Mouse (Mus musculus) CH12.LX (cell line): ENCODE measurements around the gene Trim46. TPM values are rescaled to one million over a fixed set of nuclear protein-coding genes. Genes with fewer than 3 reads are reported as not detected.

ENCODE experiments used
- DNase-seq: peaks from one replicate; pipeline ENCODE4 v3.0.0-alpha.2; 2013; ENCODE audit errors: extremely low read depth
- H3K27ac ChIP-seq: 2 replicates; pipeline ENCODE4 v1.5.1; 2012; ENCODE audit warnings: low read depth, mild to moderate bottlenecking, control low read depth, moderate library complexity; ENCODE audit not compliant: insufficient read depth
- H3K27me3 ChIP-seq: replicated peaks from 2 replicates; pipeline ENCODE3; 2012; ENCODE audit warnings: inconsistent platforms
- H3K36me3 ChIP-seq, 2 experiments: replicated peaks in 1 of 2; 2 replicates each; pipeline versions ENCODE3 to v1.6.1; 2012; ENCODE audit warnings: inconsistent platforms in 1 of 2, low read length in 1 of 2, mild to moderate bottlenecking in 1 of 2, mixed read lengths in 1 of 2, moderate library complexity in 1 of 2; ENCODE audit not compliant: control insufficient read depth in 1 of 2, insufficient read depth in 1 of 2
- H3K4me1 ChIP-seq, 2 experiments: 2 replicates each; pipeline ENCODE4 v1.6.1; 2012; ENCODE audit warnings: inconsistent platforms in 1 of 2, moderate library complexity in 1 of 2; ENCODE audit not compliant: insufficient read depth in 2 of 2, control insufficient read depth in 1 of 2
- H3K4me2 ChIP-seq: 2 replicates; pipeline ENCODE4 v1.6.1; 2012; ENCODE audit warnings: low read depth, mild to moderate bottlenecking, control low read depth; ENCODE audit not compliant: poor library complexity, insufficient read depth, severe bottlenecking
- H3K4me3 ChIP-seq, 3 experiments: fragments of 150-350 bp in 1 of 3; sonication (generic) in 1 of 3; replicated peaks in 1 of 3; 2 replicates each; pipeline versions ENCODE3 to v1.5.1; 2011 to 2012; ENCODE audit warnings: low read depth in 2 of 3, low read length in 2 of 3, mild to moderate bottlenecking in 2 of 3, moderate library complexity in 2 of 3, control low read depth in 1 of 3, improper control_type of control experiment in 1 of 3, inconsistent platforms in 1 of 3, mixed read lengths in 1 of 3; ENCODE audit not compliant: poor library complexity in 1 of 3
- H3K79me2 ChIP-seq: replicated peaks from 2 replicates; pipeline ENCODE4 v1.6.1; 2012; ENCODE audit warnings: mild to moderate bottlenecking, moderate library complexity; ENCODE audit not compliant: control insufficient read depth, poor library complexity, insufficient read depth, severe bottlenecking; ENCODE audit errors: extremely low read depth
- H3K9ac ChIP-seq: 2 replicates; pipeline ENCODE4 v1.6.1; 2012; ENCODE audit warnings: low read depth, mild to moderate bottlenecking, control low read depth, moderate library complexity; ENCODE audit not compliant: insufficient read depth
- H3K9me3 ChIP-seq: replicated peaks from 2 replicates; pipeline ENCODE3; 2012; ENCODE audit warnings: low read length, inconsistent platforms, mixed read lengths
- BHLHE40 ChIP-seq: IDR thresholded peaks from 2 replicates; pipeline ENCODE4 v1.6.1; 2011; ENCODE audit warnings: mild to moderate bottlenecking, low read depth, low read length, improper control_type of control experiment
- CHD1 ChIP-seq: IDR thresholded peaks from 2 replicates; pipeline ENCODE4 v1.6.1; 2012; ENCODE audit warnings: low read depth, low read length, improper control_type of control experiment, inconsistent platforms
- CTCF ChIP-seq, 2 experiments: IDR thresholded peaks in 1 of 2; conservative IDR thresholded peaks in 1 of 2; 2 replicates each; pipeline ENCODE4 v1.5.1; 2011 to 2012; ENCODE audit warnings: low read depth in 2 of 2, low read length in 2 of 2, improper control_type of control experiment in 1 of 2, inconsistent platforms in 1 of 2, mild to moderate bottlenecking in 1 of 2, moderate library complexity in 1 of 2
- E2F4 ChIP-seq: IDR thresholded peaks from 2 replicates; pipeline ENCODE4 v1.6.1; 2011; ENCODE audit warnings: low read depth, low read length, improper control_type of control experiment; ENCODE audit not compliant: insufficient replicate concordance
- ELF1 ChIP-seq: IDR thresholded peaks from 2 replicates; pipeline ENCODE4 v1.6.1; 2014; ENCODE audit warnings: low read depth, mild to moderate bottlenecking, inconsistent platforms, low read length, improper control_type of control experiment
- EP300 ChIP-seq: IDR thresholded peaks from 2 replicates; pipeline ENCODE4 v1.6.1; 2011; ENCODE audit warnings: low read length, improper control_type of control experiment
- GABPA ChIP-seq: IDR thresholded peaks from 2 replicates; pipeline ENCODE4 v1.6.1; 2012; ENCODE audit warnings: low read depth, low read length, improper control_type of control experiment, inconsistent platforms; ENCODE audit not compliant: insufficient replicate concordance
- HCFC1 ChIP-seq: IDR thresholded peaks from 2 replicates; pipeline ENCODE4 v1.6.1; 2012; ENCODE audit warnings: low read depth, mild to moderate bottlenecking, inconsistent platforms, low read length, improper control_type of control experiment
- JUND ChIP-seq: conservative IDR thresholded peaks from 2 replicates; pipeline ENCODE4 v1.6.1; 2011; ENCODE audit warnings: low read depth, low read length, improper control_type of control experiment
- MAFK ChIP-seq: IDR thresholded peaks from 2 replicates; pipeline ENCODE4 v1.6.1; 2011; ENCODE audit warnings: low read length, improper control_type of control experiment; ENCODE audit not compliant: insufficient replicate concordance
- MAX ChIP-seq: IDR thresholded peaks from 2 replicates; pipeline ENCODE4 v1.6.1; 2011; ENCODE audit warnings: low read length, improper control_type of control experiment
- MAZ ChIP-seq: IDR thresholded peaks from 2 replicates; pipeline ENCODE4 v1.6.1; 2012; ENCODE audit warnings: low read depth, mild to moderate bottlenecking, inconsistent platforms, low read length, improper control_type of control experiment, moderate library complexity
- MYC ChIP-seq: IDR thresholded peaks from 2 replicates; pipeline ENCODE4 v1.6.1; 2011; ENCODE audit warnings: low read depth, mild to moderate bottlenecking, improper control_type of control experiment, low read length
- NELFE ChIP-seq: IDR thresholded peaks from 2 replicates; pipeline ENCODE4 v1.6.1; 2011; ENCODE audit warnings: low read depth, low read length, improper control_type of control experiment
- PAX5 ChIP-seq: IDR thresholded peaks from 2 replicates; pipeline ENCODE4 v1.6.1; 2012; ENCODE audit warnings: low read length, inconsistent platforms, mixed read lengths
- POLR2A ChIP-seq: IDR thresholded peaks from 2 replicates; pipeline ENCODE4 v1.6.1; 2011; ENCODE audit warnings: low read depth, mild to moderate bottlenecking, improper control_type of control experiment, low read length
- POLR2AphosphoS2 ChIP-seq: IDR thresholded peaks from 2 replicates; pipeline ENCODE4 v1.6.1; 2011; ENCODE audit warnings: low read depth, low read length, improper control_type of control experiment
- RAD21 ChIP-seq: IDR thresholded peaks from 2 replicates; pipeline ENCODE4 v1.6.1; 2011; ENCODE audit warnings: low read depth, mild to moderate bottlenecking, low read length, improper control_type of control experiment, moderate library complexity
- RCOR1 ChIP-seq: conservative IDR thresholded peaks from 2 replicates; pipeline ENCODE4 v1.6.1; 2012; ENCODE audit warnings: low read depth, mild to moderate bottlenecking, inconsistent platforms, low read length, improper control_type of control experiment
- TCF12 ChIP-seq: IDR thresholded peaks from 2 replicates; pipeline ENCODE4 v1.6.1; 2014; ENCODE audit warnings: low read depth, mild to moderate bottlenecking, inconsistent platforms, low read length, improper control_type of control experiment
- UBTF ChIP-seq: IDR thresholded peaks from 2 replicates; pipeline ENCODE4 v1.6.1; 2012; ENCODE audit warnings: low read depth, mild to moderate bottlenecking, inconsistent platforms, low read length, improper control_type of control experiment, moderate library complexity
- USF2 ChIP-seq: conservative IDR thresholded peaks from 2 replicates; pipeline ENCODE4 v1.6.1; 2011; ENCODE audit warnings: low read depth, low read length, improper control_type of control experiment
- ZKSCAN1 ChIP-seq: IDR thresholded peaks from 2 replicates; pipeline ENCODE4 v1.6.1; 2012; ENCODE audit warnings: low read depth, inconsistent platforms, low read length, improper control_type of control experiment, borderline replicate concordance
- ZNF384 ChIP-seq: IDR thresholded peaks from 2 replicates; pipeline ENCODE4 v1.6.1; 2012; ENCODE audit warnings: low read depth, low read length, improper control_type of control experiment, inconsistent platforms
- dilution Hi-C: fragments of 300-500 bp; cut with MboI; formaldehyde crosslinking; loops from 2 replicates; pipeline ENCODE4 v1.14.3; 2020; ENCODE audit warnings: low sequenced_read_pairs; ENCODE audit not compliant: extremely low pct_unique_long_range_greater_than_20kb, extremely low pct_ligation_motif_present
- in situ Hi-C: fragments of 300-500 bp; cut with MboI; formaldehyde crosslinking; loops from 3 replicates; pipeline ENCODE4 v1.14.3; 2019; ENCODE audit warnings: low sequenced_read_pairs, low pct_ligation_motif_present, low pct_unique_long_range_greater_than_20kb, mixed read lengths
- polyA plus RNA-seq: library from polyadenylated mRNA; unstranded; fragments of >175 nt; gene quantifications from 2 replicates; pipeline ENCODE4 v1.2.1, GENCODE M21; 2012; ENCODE audit warnings: low read depth; ENCODE audit not compliant: insufficient read length
- total RNA-seq, 2 experiments: library from RNA; depleted of rRNA; stranded (reverse); fragments of 300-350 nt in 1 of 2; fragments of >200 nt in 1 of 2; gene quantifications; 2 replicates each; pipeline ENCODE4 v1.2.3; 2012 to 2014

Gene Trim46
- total and polyA plus RNA-seq, 3 experiments, result 0.36 to 1.9 (median 1.4) TPM

DNA sequence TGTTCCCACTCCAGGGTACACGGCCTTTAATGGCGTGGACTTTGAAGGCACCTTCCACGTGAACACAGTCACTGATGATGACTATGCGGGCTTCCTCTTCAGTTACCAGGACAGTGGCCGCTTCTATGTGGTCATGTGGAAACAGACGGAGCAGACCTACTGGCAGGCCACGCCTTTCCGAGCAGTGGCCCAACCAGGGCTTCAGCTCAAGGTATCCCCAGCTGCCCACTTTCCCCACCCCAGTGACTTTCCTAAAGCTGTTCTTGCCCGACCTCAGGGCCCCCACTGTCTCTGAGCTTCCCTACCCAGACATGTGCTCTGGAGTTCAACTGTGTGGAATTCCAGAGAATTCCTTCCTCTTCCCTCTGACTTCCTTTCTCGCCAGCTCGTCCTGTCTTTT lies 21.3 kb downstream of the Trim46 start:
- dilution Hi-C loops, result no loop called here
- H3K4me2 ChIP-seq, result no peak overlapping the region
- peaks cover 0 to 26% of the 10 kb centered on the region in 2 experiments for H3K36me3 ChIP-seq
- DNase-seq, result no peak
- no peaks in the 10 kb centered on the region for H3K9me3 ChIP-seq
- no peak overlapping the region for H3K27ac ChIP-seq
- H3K4me3 ChIP-seq, result no peak overlapping the region
- no peaks in the 10 kb centered on the region for H3K27me3 ChIP-seq
- TF ChIP-seq EP300, result no peak
- TF ChIP-seq POLR2A, result no peak
- TF ChIP-seq MAZ, result no peak
- no peak for TF ChIP-seq MAFK
- no peak for TF ChIP-seq PAX5
- no peak for TF ChIP-seq ELF1
- no peak overlapping the region for H3K9ac ChIP-seq
- in situ Hi-C loops, result no loop called here
- no peaks in the 10 kb centered on the region for H3K79me2 ChIP-seq
- H3K4me1 ChIP-seq, result peaks cover 0 to 11% of the 10 kb centered on the region in 2 experiments; a peak in 2 of 4 replicates

DNA sequence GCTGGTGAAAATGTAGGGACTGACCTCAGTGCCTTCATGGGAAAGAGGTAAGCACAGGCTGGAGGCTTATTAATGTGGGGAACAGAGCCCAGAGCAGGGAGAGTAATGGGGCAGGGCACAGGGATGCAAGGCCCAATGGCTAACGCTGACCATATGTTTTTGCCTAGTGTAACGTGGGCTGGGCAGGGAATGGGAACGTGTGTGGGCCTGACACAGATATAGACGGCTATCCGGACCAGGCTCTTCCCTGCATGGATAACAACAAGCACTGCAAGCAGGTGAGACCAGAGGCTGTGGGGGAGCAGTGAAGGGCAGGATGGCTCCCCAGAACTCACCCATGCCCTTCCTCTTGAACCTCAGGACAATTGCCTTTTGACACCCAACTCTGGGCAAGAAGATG lies 24.9 kb downstream of the Trim46 start:
- Histone ChIP-seq H3K79me2 (no peaks in the 10 kb centered on the region), H3K4me2 (no peak overlapping the region), H3K9ac (no peak overlapping the region), H3K9me3 (no peaks in the 10 kb centered on the region), H3K36me3 (peaks cover 0 to 31% of the 10 kb centered on the region in 2 experiments), H3K27ac (no peak overlapping the region), H3K4me1 (no peaks in the 10 kb centered on the region; a peak in 1 of 4 replicates), H3K27me3 (no peaks in the 10 kb centered on the region), H3K4me3 (no peak overlapping the region)
- no peak for DNase-seq
- in situ Hi-C loops (no loop called here), dilution Hi-C loops (no loop called here)
- TF ChIP-seq USF2, result no peak

GRCm38 (mm10) chr3:89219546-89219945 lies 26.6 kb downstream of the Trim46 start:
- in situ Hi-C loops, result no loop called here
- TF ChIP-seq RCOR1, result no peak
- TF ChIP-seq E2F4, result no peak
- TF ChIP-seq TCF12, result no peak
- no peak for TF ChIP-seq GABPA
- TF ChIP-seq ZNF384, result no peak
- TF ChIP-seq MAX, result no peak
- TF ChIP-seq BHLHE40, result no peak
- no peak for TF ChIP-seq NELFE
- no peak for TF ChIP-seq UBTF
- no peak for TF ChIP-seq POLR2A
- TF ChIP-seq CTCF (conservative IDR thresholded peaks at IDR 0.05 in 1 of 2, IDR thresholded peaks at IDR 0.05 in 1 of 2; ENCODE audit: low read depth in 2 of 2, low read length in 2 of 2), result no peak
- no peak for TF ChIP-seq RAD21
- TF ChIP-seq CHD1, result no peak
- TF ChIP-seq HCFC1, result no peak
- TF ChIP-seq JUND, result no peak
- TF ChIP-seq MYC, result no peak
- no peak for TF ChIP-seq ZKSCAN1
- TF ChIP-seq POLR2AphosphoS2, result no peak
- TF ChIP-seq, all 38 proteins: peak for 0
- Histone ChIP-seq H3K4me3 (no peak overlapping the region), H3K9me3 (no peaks in the 10 kb centered on the region), H3K4me1 (peaks cover 0 to 15% of the 10 kb centered on the region in 2 experiments; a peak in 3 of 4 replicates), H3K36me3 (peaks cover 0 to 22% of the 10 kb centered on the region in 2 experiments), H3K79me2 (no peaks in the 10 kb centered on the region), H3K9ac (no peak overlapping the region), H3K27me3 (no peaks in the 10 kb centered on the region), H3K4me2 (no peak overlapping the region), H3K27ac (no peak overlapping the region)
- no peak for DNase-seq
- dilution Hi-C loops, result no loop called here
